Mouse (Mus musculus) heart, embryonic 16.5 days (tissue): Measurements from ENCODE around the gene Megf9. TPM values are rescaled to one million over a fixed set of nuclear protein-coding genes. Genes with fewer than 3 reads are reported as not detected.

ENCODE experiments used
- ATAC-seq: fragments of 200-750 bp; cut with Nextera tagmentation; replicated peaks from 2 replicates; pipeline ENCODE4 v1.8.0; 2017; ENCODE audit warnings: moderate number of reproducible peaks; ENCODE audit not compliant: insufficient read depth, low FRiP score; ENCODE audit errors: extremely low read depth
- H3K27ac ChIP-seq: fragments of 300-500 bp; sonication (generic); 2 replicates; pipeline ENCODE4 v1.5.1; 2014; ENCODE audit warnings: mild to moderate bottlenecking, low read length, control low read depth, moderate library complexity
- H3K27me3 ChIP-seq: fragments of 300-500 bp; sonication (generic); 2 replicates; pipeline ENCODE4 v1.6.1; 2014; ENCODE audit warnings: low read length, mixed read lengths; ENCODE audit not compliant: control insufficient read depth, insufficient read depth
- H3K36me3 ChIP-seq: fragments of 300-500 bp; sonication (generic); 2 replicates; pipeline ENCODE4 v1.6.1; 2014; ENCODE audit not compliant: control insufficient read depth, insufficient read depth
- H3K4me1 ChIP-seq: fragments of 300-500 bp; sonication (generic); 2 replicates; pipeline ENCODE4 v1.6.1; 2014; ENCODE audit warnings: low read length, mixed read lengths; ENCODE audit not compliant: control insufficient read depth, insufficient read depth
- H3K4me2 ChIP-seq: fragments of 300-500 bp; sonication (generic); 2 replicates; pipeline ENCODE4 v1.6.1; 2014; ENCODE audit warnings: low read depth, mild to moderate bottlenecking, control low read depth, low read length
- H3K4me3 ChIP-seq: fragments of 300-500 bp; sonication (generic); 2 replicates; pipeline ENCODE4 v1.5.1; 2014; ENCODE audit warnings: mild to moderate bottlenecking, control low read depth, low read length
- H3K9ac ChIP-seq: fragments of 300-500 bp; sonication (generic); 2 replicates; pipeline ENCODE4 v1.6.1; 2014; ENCODE audit warnings: low read length, control low read depth
- H3K9me3 ChIP-seq: fragments of 300-500 bp; sonication (generic); replicated peaks from 2 replicates; pipeline ENCODE4 v1.6.1; 2016; ENCODE audit warnings: low read length; ENCODE audit not compliant: control insufficient read depth
- WGBS: fragments of 180-500 bp; shearing (Covaris S2); extraction: QIAGEN DNeasy Blood & Tissue Kit; methylation state at CpG from one replicate; pipeline ENCODE4 v1.1.7; 2014; 5-methylcytosine and 5-hydroxymethylcytosine counted together
- polyA plus RNA-seq: library from polyadenylated mRNA; unstranded; fragments of >200 nt; fragmentation: Nextera tagmentation; extraction: Ambion mirVana; gene quantifications from 2 replicates; pipeline ENCODE4 v1.2.1, GENCODE M21; 2015

Gene Megf9
- polyA plus RNA-seq, 1 experiment from 2014 or later = 3.8 TPM

DNA sequence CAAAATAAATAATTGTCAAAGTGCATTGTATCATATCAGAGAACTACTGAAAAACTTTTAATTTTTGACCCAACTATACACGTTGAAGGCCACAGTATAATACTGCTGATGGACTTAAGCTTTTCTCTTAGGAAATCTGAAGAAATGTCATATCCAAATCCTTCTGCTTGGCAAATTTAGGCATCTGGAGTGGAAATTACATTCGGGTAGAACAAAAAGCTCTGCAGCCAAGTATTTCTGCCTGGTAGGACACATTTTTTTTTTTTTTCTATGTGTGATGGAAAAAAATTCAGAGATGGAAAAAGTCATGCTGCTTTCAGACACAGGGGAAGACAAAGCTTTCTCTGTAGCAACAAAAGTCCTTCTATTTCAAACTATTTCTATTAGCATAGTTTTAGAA is 63.4 kb downstream of the Megf9 start:
- 78% methylated on average over 2 of the region's 2 CpGs for WGBS
- H3K27me3 ChIP-seq = no peaks in the 10 kb centered on the region
- ATAC-seq = no peak
- H3K9me3 ChIP-seq = no peaks in the 10 kb centered on the region
- H3K36me3 ChIP-seq = no peaks in the 10 kb centered on the region
- H3K4me3 ChIP-seq = no peak overlapping the region
- no peak overlapping the region for H3K9ac ChIP-seq
- no peaks in the 10 kb centered on the region for H3K4me1 ChIP-seq
- H3K4me2 ChIP-seq = no peak overlapping the region
- H3K27ac ChIP-seq = no peak overlapping the region

- WGBS = 95% methylated on average over 1 of the region's 1 CpGs
- no peak for ATAC-seq
Observed at GRCm38 (mm10) chr4:70465921-70466689, 68.7 kb downstream of the Megf9 start.

GRCm38 (mm10) chr4:70463302-70463701 is 71.5 kb downstream of the Megf9 start:
- Histone ChIP-seq H3K9ac (no peak overlapping the region), H3K4me3 (no peak overlapping the region), H3K4me2 (no peak overlapping the region), H3K9me3 (no peaks in the 10 kb centered on the region), H3K36me3 (no peaks in the 10 kb centered on the region), H3K27ac (no peak overlapping the region), H3K4me1 (no peaks in the 10 kb centered on the region), H3K27me3 (no peaks in the 10 kb centered on the region)
- 77% methylated on average over 2 of the region's 2 CpGs for WGBS
- ATAC-seq = no peak

More at GRCm38 (mm10) chr4:70465921-70466689, 68.7 kb downstream of the Megf9 start:
- H3K36me3 ChIP-seq = no peaks in the 10 kb centered on the region
- no peaks in the 10 kb centered on the region for H3K27me3 ChIP-seq
- no peak overlapping the region for H3K27ac ChIP-seq
- H3K9ac ChIP-seq = no peak overlapping the region
- no peak overlapping the region for H3K4me3 ChIP-seq
- H3K4me2 ChIP-seq = no peak overlapping the region
- no peaks in the 10 kb centered on the region for H3K4me1 ChIP-seq
- H3K9me3 ChIP-seq = no peaks in the 10 kb centered on the region

DNA sequence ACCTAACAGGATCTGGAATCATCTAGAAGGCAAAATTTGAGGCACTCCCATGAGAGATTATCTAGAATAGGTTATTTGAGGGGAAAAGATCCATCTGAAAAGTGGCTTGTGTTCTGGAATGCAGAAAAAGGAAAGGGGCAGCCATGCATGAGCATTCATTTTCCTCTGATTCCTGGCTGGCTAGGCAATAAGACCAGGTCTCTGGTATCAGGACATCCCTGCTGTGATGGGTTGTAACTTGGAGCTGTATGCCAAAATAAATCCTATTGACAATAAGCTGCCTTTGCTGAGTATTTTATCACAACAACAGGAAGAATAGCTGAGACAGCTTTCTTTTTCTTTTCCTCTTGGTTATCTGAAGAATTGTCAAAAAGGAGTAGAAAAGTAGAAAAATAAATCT is 73.4 kb downstream of the Megf9 start:
- ATAC-seq = no peak
- Histone ChIP-seq H3K4me2 (no peak overlapping the region), H3K27ac (no peak overlapping the region), H3K4me3 (no peak overlapping the region), H3K4me1 (no peaks in the 10 kb centered on the region), H3K27me3 (no peaks in the 10 kb centered on the region), H3K9ac (no peak overlapping the region), H3K9me3 (no peaks in the 10 kb centered on the region), H3K36me3 (no peaks in the 10 kb centered on the region)

GRCm38 (mm10) chr4:70452161-70452560 is 82.6 kb downstream of the Megf9 start:
- whole genome bisulfite sequencing = 79% methylated on average over 3 of the region's 3 CpGs
- H3K9me3 ChIP-seq = no peaks in the 10 kb centered on the region
- no peaks in the 10 kb centered on the region for H3K36me3 ChIP-seq
- H3K4me2 ChIP-seq = no peak overlapping the region
- no peaks in the 10 kb centered on the region for H3K4me1 ChIP-seq
- no peak for ATAC-seq
- H3K27me3 ChIP-seq = no peaks in the 10 kb centered on the region
- H3K4me3 ChIP-seq = no peak overlapping the region
- H3K27ac ChIP-seq = no peak overlapping the region
- H3K9ac ChIP-seq = no peak overlapping the region

DNA sequence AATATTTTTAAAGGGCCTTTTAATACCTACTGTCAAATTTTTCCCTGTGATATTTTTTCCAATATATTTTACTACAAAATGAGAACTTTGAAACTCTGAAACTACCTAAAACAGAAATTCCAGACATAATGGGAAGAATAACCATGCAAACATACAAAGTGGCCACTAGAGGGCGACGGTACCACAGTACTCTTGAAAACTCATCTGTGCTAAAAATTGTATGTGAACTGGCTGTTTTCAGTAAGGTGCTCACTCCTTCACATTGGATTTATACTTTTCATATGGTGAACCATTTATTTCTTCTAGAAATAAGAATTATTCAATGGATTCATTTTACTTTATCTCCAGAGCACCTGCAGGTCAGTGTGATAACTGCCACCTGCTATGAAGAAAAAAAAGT is 83.0 kb downstream of the Megf9 start:
- no peaks in the 10 kb centered on the region for H3K9me3 ChIP-seq
- H3K4me1 ChIP-seq = no peaks in the 10 kb centered on the region
- WGBS = 1% methylated on average over 2 of the region's 2 CpGs
- no peak for ATAC-seq
- H3K4me3 ChIP-seq = no peak overlapping the region
- no peaks in the 10 kb centered on the region for H3K27me3 ChIP-seq
- no peak overlapping the region for H3K4me2 ChIP-seq
- no peak overlapping the region for H3K27ac ChIP-seq
- H3K9ac ChIP-seq = no peak overlapping the region
- H3K36me3 ChIP-seq = no peaks in the 10 kb centered on the region

GRCm38 (mm10) chr4:70449668-70450067 is 85.1 kb downstream of the Megf9 start:
- no peak for ATAC-seq
- Histone ChIP-seq H3K4me1 (no peaks in the 10 kb centered on the region), H3K36me3 (no peaks in the 10 kb centered on the region), H3K27me3 (no peaks in the 10 kb centered on the region), H3K4me2 (no peak overlapping the region), H3K9me3 (no peaks in the 10 kb centered on the region), H3K9ac (no peak overlapping the region), H3K4me3 (no peak overlapping the region), H3K27ac (no peak overlapping the region)
- WGBS = 86% methylated on average over 1 of the region's 1 CpGs

- no peak overlapping the region for H3K4me3 ChIP-seq
- no peak overlapping the region for H3K4me2 ChIP-seq
- H3K27ac ChIP-seq = no peak overlapping the region
- no peaks in the 10 kb centered on the region for H3K36me3 ChIP-seq
- H3K9ac ChIP-seq = no peak overlapping the region
- no peaks in the 10 kb centered on the region for H3K27me3 ChIP-seq
- H3K9me3 ChIP-seq = no peaks in the 10 kb centered on the region
- no peak for ATAC-seq
- H3K4me1 ChIP-seq = no peaks in the 10 kb centered on the region
- 88% methylated on average over 3 of the region's 3 CpGs for WGBS
Observed at GRCm38 (mm10) chr4:70446774-70447173, 88.0 kb downstream of the Megf9 start.

- H3K4me3 ChIP-seq = no peak overlapping the region
- H3K27me3 ChIP-seq = no peaks in the 10 kb centered on the region
- WGBS = 49% methylated on average over 2 of the region's 2 CpGs
- no peaks in the 10 kb centered on the region for H3K9me3 ChIP-seq
- H3K4me1 ChIP-seq = no peaks in the 10 kb centered on the region
- H3K27ac ChIP-seq = no peak overlapping the region
- ATAC-seq = no peak
- H3K9ac ChIP-seq = no peak overlapping the region
- no peak overlapping the region for H3K4me2 ChIP-seq
- no peaks in the 10 kb centered on the region for H3K36me3 ChIP-seq
Observed at GRCm38 (mm10) chr4:70420202-70420601, 114.6 kb downstream of the Megf9 start.
